Mouse (Mus musculus): ENCODE results near the gene Iqschfp.

- TF ChIP-seq POLR2A (IDR thresholded peaks at IDR 0.05; ENCODE audit: borderline replicate concordance, extremely low read depth, insufficient read depth, insufficient read length, poor library complexity, severe bottlenecking) (no peak), CTCF (IDR thresholded peaks at IDR 0.05; ENCODE audit: borderline replicate concordance, extremely low read depth, insufficient read depth, insufficient read length) (no peak)
These were observed 377.2 kb downstream of the Iqschfp start for GRCm38 (mm10) chr3:68269251-68269650.

Data from brain, embryonic 14.5 days (tissue).